Mouse (Mus musculus) midbrain, embryonic 16.5 days (tissue): ENCODE results near the gene Sv2c. TPM values are rescaled to one million over a fixed set of nuclear protein-coding genes. Genes with fewer than 3 reads are reported as not detected.

Source experiments
- ATAC-seq: fragments of 200-750 bp; cut with Nextera tagmentation; 2 replicates; pipeline ENCODE4 v1.8.0; 2017; ENCODE audit warnings: moderate TSS enrichment
- H3K27ac ChIP-seq: fragments of 300-500 bp; sonication (generic); 2 replicates; pipeline ENCODE4 v1.5.1; 2014; ENCODE audit warnings: mild to moderate bottlenecking, low read length, mixed read lengths
- H3K27me3 ChIP-seq: fragments of 300-500 bp; sonication (generic); 2 replicates; pipeline ENCODE4 v1.6.1; 2014; ENCODE audit warnings: low read depth, low read length, mixed read lengths; ENCODE audit not compliant: control insufficient read depth, insufficient read depth
- H3K36me3 ChIP-seq: fragments of 300-500 bp; sonication (generic); 2 replicates; pipeline ENCODE4 v1.6.1; 2014; ENCODE audit warnings: mild to moderate bottlenecking, low read length, moderate library complexity, mixed read lengths; ENCODE audit not compliant: control insufficient read depth, insufficient read depth
- H3K4me1 ChIP-seq: fragments of 300-500 bp; sonication (generic); 2 replicates; pipeline ENCODE4 v1.6.1; 2014; ENCODE audit warnings: mild to moderate bottlenecking, low read length, mixed read lengths; ENCODE audit not compliant: control insufficient read depth, insufficient read depth
- H3K4me2 ChIP-seq: fragments of 300-500 bp; sonication (generic); 2 replicates; pipeline ENCODE4 v1.6.1; 2014; ENCODE audit warnings: mild to moderate bottlenecking, low read length, mixed read lengths
- H3K4me3 ChIP-seq: fragments of 300-500 bp; sonication (generic); 2 replicates; pipeline ENCODE4 v1.5.1; 2014; ENCODE audit warnings: low read depth, mild to moderate bottlenecking, low read length, moderate library complexity, mixed read lengths
- H3K9ac ChIP-seq: fragments of 300-500 bp; sonication (generic); 2 replicates; pipeline ENCODE4 v1.6.1; 2014; ENCODE audit warnings: low read depth, low read length, mixed read lengths
- H3K9me3 ChIP-seq: fragments of 300-500 bp; sonication (generic); replicated peaks from 2 replicates; pipeline ENCODE4 v1.6.1; 2014; ENCODE audit warnings: mild to moderate bottlenecking, low read length, mixed read lengths; ENCODE audit not compliant: control insufficient read depth, poor library complexity, severe bottlenecking
- WGBS: fragments of 180-500 bp; shearing (Covaris S2); extraction: QIAGEN DNeasy Blood & Tissue Kit; methylation state at CpG from one replicate; pipeline ENCODE4 v1.1.7; 2014; 5-methylcytosine and 5-hydroxymethylcytosine counted together
- polyA plus RNA-seq: library from polyadenylated mRNA; unstranded; fragments of >200 nt; fragmentation: Nextera tagmentation; extraction: Ambion mirVana; gene quantifications from 2 replicates; pipeline ENCODE4 v1.2.1, GENCODE M21; 2015

The Sv2c gene
- polyA plus RNA-seq, result 9.2 and 10.4 TPM in 2 replicates

DNA sequence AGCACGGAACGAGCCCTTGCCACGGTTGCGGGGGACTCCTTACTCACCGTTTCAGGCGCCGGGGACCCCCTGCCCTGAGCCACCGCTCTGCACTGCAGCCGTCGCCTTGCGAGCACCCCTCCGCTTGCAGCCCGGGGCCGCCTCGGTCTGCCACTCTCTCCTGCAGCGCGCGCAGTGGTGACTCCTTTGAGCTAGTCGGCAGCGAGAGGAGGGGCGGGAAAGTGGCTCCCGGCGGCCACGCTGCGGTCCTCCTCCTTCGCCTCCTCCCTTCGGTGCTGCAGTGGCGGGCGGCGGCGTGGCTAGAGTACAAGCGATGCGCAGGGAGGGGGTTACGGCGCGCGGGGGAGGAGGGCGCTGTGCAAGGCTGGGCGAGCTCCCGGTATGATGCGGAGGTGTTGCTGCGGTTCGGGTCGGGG lies at the start of gene Sv2c:
Sv2c (minus strand) TSS at position 177 of the 416 bp plus-strand sequence.
- H3K9me3 ChIP-seq, result no peaks in the 10 kb centered on the region
- under 1% methylated on average over 33 of the region's 44 CpGs for WGBS
- peak within 1 kb of the TSS; percentile 51 for H3K4me3 ChIP-seq
- H3K27ac ChIP-seq, result peak within 1 kb of the TSS; percentile 44
- peaks cover 8% of the 10 kb centered on the region for H3K4me1 ChIP-seq
- H3K36me3 ChIP-seq, result no peaks in the 10 kb centered on the region
- peak; percentile 69 for ATAC-seq
- peak within 1 kb of the TSS; percentile 85 for H3K4me2 ChIP-seq
- peak within 1 kb of the TSS; percentile 64 for H3K9ac ChIP-seq
- H3K27me3 ChIP-seq, result peaks cover 10% of the 10 kb centered on the region

DNA sequence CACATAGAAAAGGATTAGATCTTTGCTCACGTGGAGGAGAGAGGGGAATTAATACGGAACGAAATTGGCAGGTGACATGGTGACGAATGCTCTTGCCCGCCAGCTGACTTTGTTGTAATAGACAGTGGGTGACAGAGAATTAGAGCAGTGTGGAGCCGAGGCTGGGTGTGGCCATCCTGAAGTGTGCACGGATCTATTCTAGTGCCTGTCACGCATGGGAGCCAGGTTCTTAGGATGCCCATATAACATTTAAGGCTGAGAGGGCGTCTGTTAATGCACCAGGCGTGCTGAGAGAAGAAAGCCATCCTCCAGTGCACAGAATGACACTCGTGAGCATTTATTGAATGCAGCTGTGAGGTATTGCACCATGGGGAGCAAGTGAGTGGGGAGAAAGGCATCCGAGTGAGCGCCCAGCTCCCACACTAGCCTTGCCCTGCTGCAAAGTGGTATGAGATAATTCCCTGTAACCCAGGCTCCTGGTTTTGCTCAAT lies 48.3 kb upstream of the Sv2c start:
- H3K4me1 ChIP-seq, result peaks cover 2% of the 10 kb centered on the region; the same call in 1 of the 2 replicates
- H3K9ac ChIP-seq, result no peak overlapping the region
- WGBS, result 55% methylated on average over 13 of the region's 13 CpGs
- H3K9me3 ChIP-seq, result no peaks in the 10 kb centered on the region
- no peaks in the 10 kb centered on the region for H3K36me3 ChIP-seq
- H3K27me3 ChIP-seq, result no peaks in the 10 kb centered on the region
- H3K4me3 ChIP-seq, result no peak overlapping the region
- H3K4me2 ChIP-seq, result no peak overlapping the region
- ATAC-seq, result no peak
- H3K27ac ChIP-seq, result no peak overlapping the region

DNA sequence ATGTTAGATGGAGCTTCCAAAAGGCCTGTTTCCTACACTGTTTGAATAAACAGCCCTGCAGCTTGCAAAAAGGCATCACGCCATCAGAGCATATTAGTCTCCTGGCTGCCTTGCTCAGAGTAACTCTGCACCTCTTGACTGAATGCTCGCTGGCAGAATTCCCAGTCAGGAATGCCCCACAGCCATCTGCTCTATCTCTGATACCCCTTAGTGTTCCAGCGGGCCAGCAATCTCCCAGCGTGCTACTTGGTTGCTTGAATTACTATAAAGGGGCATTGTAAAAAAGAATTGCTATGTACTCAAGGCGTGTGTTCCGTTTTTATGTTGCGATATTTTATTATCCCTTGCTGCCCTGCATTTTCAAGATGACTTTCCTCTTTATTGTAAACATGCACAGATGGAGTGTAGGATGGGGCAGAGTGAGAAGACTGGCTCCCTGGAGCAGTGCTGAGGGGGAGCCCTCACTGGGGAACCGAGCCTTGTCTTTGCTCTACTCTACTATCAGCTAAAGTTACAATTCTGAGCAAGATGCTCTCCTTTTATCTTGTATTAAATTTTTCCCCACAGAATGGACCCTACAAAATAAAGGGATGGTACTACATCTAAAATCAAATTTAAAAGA lies 43.3 kb upstream of the Sv2c start:
- WGBS, result 39% methylated on average over 8 of the region's 8 CpGs
- H3K4me3 ChIP-seq, result no peak overlapping the region
- no peak overlapping the region for H3K4me2 ChIP-seq
- no peak overlapping the region for H3K9ac ChIP-seq
- ATAC-seq, result peak; percentile 90
- peak overlapping the region; percentile 40; the same call in 1 of the 2 replicates for H3K27ac ChIP-seq
- H3K36me3 ChIP-seq, result no peaks in the 10 kb centered on the region
- H3K9me3 ChIP-seq, result no peaks in the 10 kb centered on the region
- no peaks in the 10 kb centered on the region for H3K27me3 ChIP-seq
- H3K4me1 ChIP-seq, result peaks cover 4% of the 10 kb centered on the region; the same call in 1 of the 2 replicates

DNA sequence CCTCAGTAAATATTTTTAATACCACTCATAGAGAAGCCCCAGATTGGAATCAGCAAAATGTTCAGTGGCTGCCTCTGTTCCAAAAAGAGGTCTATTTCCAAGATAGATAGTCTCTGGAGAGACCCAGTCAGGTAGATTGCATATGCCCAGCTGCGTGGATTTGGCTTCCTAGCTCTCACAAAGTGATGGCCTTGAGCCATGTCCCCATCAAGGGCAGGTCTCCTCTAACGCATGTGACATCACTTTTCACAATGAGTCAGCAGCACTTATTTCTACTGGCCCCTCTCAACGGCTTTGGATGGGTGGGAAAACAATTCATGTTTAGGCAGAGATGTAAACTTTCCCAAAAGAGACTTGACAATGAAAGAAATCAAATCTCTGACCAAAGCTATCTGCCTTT lies 41.3 kb upstream of the Sv2c start:
- Histone ChIP-seq H3K36me3 (no peaks in the 10 kb centered on the region), H3K4me3 (no peak overlapping the region), H3K27ac (no peak overlapping the region), H3K9ac (no peak overlapping the region), H3K27me3 (no peaks in the 10 kb centered on the region), H3K4me2 (no peak overlapping the region), H3K4me1 (peaks cover 10% of the 10 kb centered on the region; the same call in 1 of the 2 replicates), H3K9me3 (no peaks in the 10 kb centered on the region)
- ATAC-seq, result no peak
- WGBS, result 82% methylated on average over 3 of the region's 3 CpGs

DNA sequence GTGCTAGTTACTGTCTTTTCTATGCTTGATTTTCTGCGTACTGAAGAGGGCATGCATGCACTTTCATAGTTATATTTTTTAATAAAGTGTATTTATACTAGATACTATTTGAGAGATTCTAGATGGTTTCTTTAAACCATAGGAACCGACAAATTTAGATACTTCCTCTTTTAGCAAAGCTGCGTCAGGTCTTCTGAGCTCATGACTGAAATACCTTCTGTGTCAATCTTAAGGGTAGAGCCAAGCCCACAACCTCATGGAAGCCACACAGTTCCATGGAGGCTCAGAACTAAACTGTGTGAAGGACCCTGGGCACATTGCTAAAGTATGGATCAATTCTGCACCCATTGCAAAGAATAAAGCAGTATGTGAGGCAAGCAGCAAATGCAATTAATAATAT lies 39.9 kb upstream of the Sv2c start:
- H3K27me3 ChIP-seq, result no peaks in the 10 kb centered on the region
- H3K36me3 ChIP-seq, result no peaks in the 10 kb centered on the region
- no peak overlapping the region for H3K9ac ChIP-seq
- no peak for ATAC-seq
- no peak overlapping the region for H3K4me2 ChIP-seq
- WGBS, result 91% methylated on average over 3 of the region's 3 CpGs
- H3K9me3 ChIP-seq, result no peaks in the 10 kb centered on the region
- H3K4me1 ChIP-seq, result peaks cover 10% of the 10 kb centered on the region; the same call in 1 of the 2 replicates
- no peak overlapping the region for H3K4me3 ChIP-seq
- no peak overlapping the region for H3K27ac ChIP-seq

DNA sequence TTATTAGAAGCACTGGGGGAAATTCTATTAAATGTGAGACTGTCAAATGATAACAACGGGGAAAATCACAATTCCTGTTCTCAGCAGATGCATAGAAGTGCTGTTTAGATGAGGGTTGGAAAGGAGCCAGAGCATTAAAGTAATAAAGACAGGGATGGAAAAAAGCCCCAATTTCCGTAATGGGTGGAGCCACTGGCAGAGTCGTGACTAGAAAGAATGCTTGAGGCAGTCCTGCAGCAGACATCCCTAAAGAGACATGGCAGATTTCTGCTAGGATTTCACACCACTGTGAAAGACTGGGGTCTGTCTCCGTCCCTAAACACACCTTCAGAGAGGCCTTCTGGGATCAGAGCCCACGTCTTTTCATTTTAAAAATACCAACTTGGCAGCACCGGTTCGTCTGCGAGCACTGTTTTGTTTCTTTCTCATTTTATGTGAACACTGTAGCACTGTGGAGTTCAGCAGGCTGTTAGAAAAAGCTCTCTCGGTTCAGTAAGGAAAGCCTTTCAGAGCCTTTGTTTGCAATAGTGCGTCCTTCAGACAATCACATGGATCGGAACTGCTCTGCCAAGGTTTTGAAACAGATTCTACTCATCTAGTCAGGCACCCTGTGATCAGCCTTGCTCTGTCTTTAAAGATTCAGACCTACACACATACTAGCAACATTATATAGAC lies 36.8 kb upstream of the Sv2c start:
- H3K4me3 ChIP-seq, result no peak overlapping the region
- no peaks in the 10 kb centered on the region for H3K9me3 ChIP-seq
- 0 out of 2 replicates have a peak overlapping the region, but pooled peaks have one; percentile 7 for H3K9ac ChIP-seq
- ATAC-seq, result peak; percentile 75
- peaks cover 6% of the 10 kb centered on the region; the same call in 1 of the 2 replicates for H3K4me1 ChIP-seq
- H3K4me2 ChIP-seq, result peak overlapping the region; percentile 14; the same call in 1 of the 2 replicates
- H3K36me3 ChIP-seq, result no peaks in the 10 kb centered on the region
- no peaks in the 10 kb centered on the region for H3K27me3 ChIP-seq
- H3K27ac ChIP-seq, result peak overlapping the region; percentile 63
- whole genome bisulfite sequencing, result 47% methylated on average over 11 of the region's 11 CpGs

DNA sequence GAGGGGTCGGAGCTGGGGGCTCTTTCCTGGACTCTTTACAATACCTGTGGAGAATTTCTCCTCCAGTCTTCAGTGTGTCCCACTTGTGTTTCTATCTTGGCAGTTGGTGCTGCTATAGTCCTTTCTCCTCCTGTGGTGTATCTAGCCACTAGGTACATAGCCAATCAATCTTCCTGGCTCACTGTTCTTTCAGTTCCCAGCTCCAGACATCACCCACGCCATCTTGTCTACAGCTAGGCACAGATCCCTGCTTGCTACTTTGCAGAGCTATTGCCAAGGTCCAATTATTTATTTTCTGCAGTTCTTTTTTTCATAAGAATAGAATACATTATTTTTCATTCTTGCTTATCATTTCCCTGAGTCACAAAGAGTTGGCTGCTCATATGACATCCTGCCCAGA lies 34.2 kb upstream of the Sv2c start:
- H3K27ac ChIP-seq, result no peak overlapping the region
- no peaks in the 10 kb centered on the region for H3K9me3 ChIP-seq
- 71% methylated on average over 2 of the region's 2 CpGs for WGBS
- no peaks in the 10 kb centered on the region for H3K27me3 ChIP-seq
- H3K4me3 ChIP-seq, result no peak overlapping the region
- no peak for ATAC-seq
- no peak overlapping the region for H3K4me2 ChIP-seq
- H3K36me3 ChIP-seq, result no peaks in the 10 kb centered on the region
- H3K4me1 ChIP-seq, result peaks cover 6% of the 10 kb centered on the region; the same call in 1 of the 2 replicates
- H3K9ac ChIP-seq, result no peak overlapping the region

DNA sequence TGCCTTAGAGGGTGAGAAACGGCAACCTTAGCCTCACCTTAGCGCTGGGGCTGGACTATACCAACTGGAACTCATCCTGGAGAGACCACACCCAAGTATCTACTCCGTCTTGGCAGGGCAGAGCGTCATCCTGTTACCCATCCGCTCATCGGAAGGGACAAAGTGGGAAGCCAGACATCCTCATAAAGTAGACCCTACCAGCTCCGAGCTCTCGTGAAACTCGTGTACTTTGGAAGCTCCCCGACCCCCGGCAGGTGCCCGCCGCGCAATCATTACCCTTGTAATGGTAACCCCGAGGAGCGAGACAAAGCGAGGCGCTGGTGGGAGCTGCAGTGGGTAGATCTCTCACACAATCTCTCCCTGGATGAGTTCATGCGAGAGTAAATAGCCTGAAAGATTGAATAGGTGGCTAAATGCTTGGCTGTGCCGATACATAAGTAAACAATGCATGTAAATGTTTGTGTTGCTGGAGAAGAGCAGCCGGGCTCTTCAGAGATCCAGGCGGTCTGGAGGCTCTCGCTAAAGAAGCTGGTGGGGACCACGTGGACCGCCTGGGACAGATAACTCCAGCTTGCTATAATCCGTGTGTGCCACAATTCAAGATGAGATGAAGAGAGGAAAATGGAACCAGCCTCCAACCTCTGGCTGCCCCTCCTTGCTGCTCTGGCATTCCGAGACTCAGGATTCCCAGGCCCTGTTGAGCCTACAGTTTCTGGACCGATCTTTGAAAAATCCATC lies 1.2 kb upstream of the Sv2c start:
- Histone ChIP-seq H3K4me1 (peaks cover 8% of the 10 kb centered on the region), H3K4me3 (peak overlapping the region; percentile 51), H3K4me2 (peak overlapping the region; percentile 85), H3K9ac (peak overlapping the region; percentile 55), H3K27me3 (peaks cover 10% of the 10 kb centered on the region), H3K36me3 (no peaks in the 10 kb centered on the region), H3K27ac (peak overlapping the region; percentile 44), H3K9me3 (no peaks in the 10 kb centered on the region)
- ATAC-seq, result peak; percentile 47
- 2% methylated on average over 28 of the region's 28 CpGs for WGBS
